Mouse (Mus musculus) heart, adult 2 months (tissue): Measurements from ENCODE around the gene Nuak2. TPM values are rescaled to one million over a fixed set of nuclear protein-coding genes. Genes with fewer than 3 reads are reported as not detected.

ENCODE experiments used
- DNase-seq, 2 experiments: peaks; one replicate each; pipeline ENCODE4 v3.0.0; 2021
- H3K27ac ChIP-seq: fragments of 200-600 bp; 2 replicates; pipeline ENCODE4 v1.8.1; 2022
- H3K27me3 ChIP-seq: fragments of 200-500 bp; 2 replicates; pipeline ENCODE4 v1.6.1; 2012; ENCODE audit warnings: mild to moderate bottlenecking, low read length, inconsistent platforms, mixed read lengths; ENCODE audit not compliant: control insufficient read depth, insufficient read depth
- H3K36me3 ChIP-seq: fragments of 200-500 bp; 2 replicates; pipeline ENCODE4 v1.6.1; 2012; ENCODE audit warnings: low read length, inconsistent platforms; ENCODE audit not compliant: control insufficient read depth, insufficient read depth
- H3K4me1 ChIP-seq: fragments of 200-500 bp; 2 replicates; pipeline ENCODE4 v1.6.1; 2011; ENCODE audit warnings: low read length; ENCODE audit not compliant: control insufficient read depth, insufficient read depth
- H3K4me3 ChIP-seq: fragments of 200-600 bp; 2 replicates; pipeline ENCODE4 v1.8.1; 2022
- H3K79me2 ChIP-seq: fragments of 200-500 bp; replicated peaks from 2 replicates; pipeline ENCODE4 v1.6.1; 2012; ENCODE audit warnings: mild to moderate bottlenecking, inconsistent platforms, low read length, moderate library complexity, mixed read lengths; ENCODE audit not compliant: control insufficient read depth, insufficient read depth
- H3K9ac ChIP-seq: fragments of 200-500 bp; 2 replicates; pipeline ENCODE4 v1.6.1; 2012; ENCODE audit warnings: low read depth, mild to moderate bottlenecking, control low read depth, inconsistent platforms, low read length, mixed read lengths
- CTCF ChIP-seq: fragments of 200-600 bp; IDR thresholded peaks from 2 replicates; pipeline ENCODE4 v1.8.1; 2022; ENCODE audit warnings: antibody characterized with exemption, mild to moderate bottlenecking, moderate library complexity
- EP300 ChIP-seq: fragments of 200-500 bp; IDR thresholded peaks from 2 replicates; pipeline ENCODE4 v1.6.1; 2011; ENCODE audit warnings: low read depth, low read length, control low read depth; ENCODE audit not compliant: insufficient read depth
- POLR2A ChIP-seq: fragments of 200-500 bp; IDR thresholded peaks from 2 replicates; pipeline ENCODE4 v1.6.1; 2011; ENCODE audit warnings: mild to moderate bottlenecking, low read depth, low read length, control low read depth; ENCODE audit not compliant: insufficient read depth
- WGBS: fragments of 180-500 bp; shearing (Covaris S2); methylation state at CpG from one replicate; pipeline ENCODE4 v1.1.7; 2018; 5-methylcytosine and 5-hydroxymethylcytosine counted together
- intact Hi-C: fragments of 180-260 bp; cut with DNase I; formaldehyde crosslinking; loops from one replicate; pipeline ENCODE4 v1.15.1; 2025
- polyA plus RNA-seq: library from polyadenylated mRNA; depleted of rRNA; stranded (reverse); fragments of >200 nt; gene quantifications from 2 replicates; pipeline ENCODE4 v1.2.3, GENCODE M21; 2012
- total RNA-seq, 2 experiments: library from RNA; stranded (reverse); gene quantifications; 2 replicates each; pipeline ENCODE4 v1.2.3; 2021

Nuak2 gene
- total and polyA plus RNA-seq, 3 experiments = 2.8 to 4.3 (median 4.1) TPM

- no peak overlapping the region for H3K9ac ChIP-seq
- H3K36me3 ChIP-seq = no peaks in the 10 kb centered on the region
- H3K79me2 ChIP-seq = no peaks in the 10 kb centered on the region
- no peak overlapping the region for H3K4me3 ChIP-seq
- no peaks in the 10 kb centered on the region for H3K27me3 ChIP-seq
- H3K27ac ChIP-seq = no peak overlapping the region
- intact Hi-C loops = no loop called here
- H3K4me1 ChIP-seq = peaks cover 7% of the 10 kb centered on the region
- TF ChIP-seq EP300 (no peak), POLR2A (no peak), CTCF (no peak)
- DNase-seq = no peak
- WGBS = 62% methylated on average over 7 of the region's 7 CpGs
These were observed 5.2 kb upstream of the Nuak2 start for GRCm38 (mm10) chr1:132310754-132311153.

- no peak overlapping the region for H3K27ac ChIP-seq
- H3K4me1 ChIP-seq = peaks cover 7% of the 10 kb centered on the region
- H3K9ac ChIP-seq = no peak overlapping the region
- no peak for TF ChIP-seq EP300
- no peak for TF ChIP-seq POLR2A
- no peak for TF ChIP-seq CTCF
- peak in 1 of 2 experiments; percentile 40 for DNase-seq
- WGBS = 48% methylated on average over 10 of the region's 10 CpGs
- H3K79me2 ChIP-seq = no peaks in the 10 kb centered on the region
- H3K4me3 ChIP-seq = no peak overlapping the region
- no peaks in the 10 kb centered on the region for H3K36me3 ChIP-seq
- no peaks in the 10 kb centered on the region for H3K27me3 ChIP-seq
- intact Hi-C loops = no loop called here
These were observed 4.6 kb upstream of the Nuak2 start for GRCm38 (mm10) chr1:132311174-132311859.

GRCm38 (mm10) chr1:132312043-132312442, 3.9 kb upstream of the Nuak2 start:
- no peak for TF ChIP-seq CTCF
- TF ChIP-seq POLR2A = no peak
- TF ChIP-seq EP300 = no peak
- H3K27me3 ChIP-seq = no peaks in the 10 kb centered on the region
- H3K4me3 ChIP-seq = no peak overlapping the region
- no peak overlapping the region; the same call in 1 of the 2 replicates for H3K27ac ChIP-seq
- H3K79me2 ChIP-seq = no peaks in the 10 kb centered on the region
- intact Hi-C loops = loop anchor here (2.0 kb wide), 1 partner anchor 79 kb away; the partner anchor contains the start of gene Tmcc2
- peak in 1 of 2 experiments; percentile 25 for DNase-seq
- peaks cover 7% of the 10 kb centered on the region for H3K4me1 ChIP-seq
- H3K36me3 ChIP-seq = no peaks in the 10 kb centered on the region
- WGBS = 5% methylated on average over 2 of the region's 2 CpGs
- no peak overlapping the region for H3K9ac ChIP-seq

- WGBS = 67% methylated on average over 3 of the region's 3 CpGs
- peak; percentile 65 for DNase-seq
These were observed 3.2 kb upstream of the Nuak2 start for GRCm38 (mm10) chr1:132312703-132313102.

GRCm38 (mm10) chr1:132316625-132316994, 684 bp downstream of the Nuak2 start:
- intact Hi-C loops = no loop called here
- TF ChIP-seq POLR2A (no peak), CTCF (no peak), EP300 (no peak)
- Histone ChIP-seq H3K36me3 (peaks cover 2% of the 10 kb centered on the region; the same call in 1 of the 2 replicates), H3K27ac (peak overlapping the region; percentile 67), H3K4me1 (peaks cover 9% of the 10 kb centered on the region), H3K27me3 (no peaks in the 10 kb centered on the region), H3K4me3 (peak overlapping the region; percentile 66), H3K79me2 (peaks cover 1% of the 10 kb centered on the region; the same call in 1 of the 2 replicates), H3K9ac (peak overlapping the region; percentile 78)
- 42% methylated on average over 7 of the region's 7 CpGs for WGBS
- peak in 1 of 2 experiments; percentile 14 for DNase-seq

More at GRCm38 (mm10) chr1:132312703-132313102, 3.2 kb upstream of the Nuak2 start:
- peaks cover 1% of the 10 kb centered on the region; the same call in 1 of the 2 replicates for H3K79me2 ChIP-seq
- H3K4me1 ChIP-seq = peaks cover 7% of the 10 kb centered on the region
- intact Hi-C loops = loop anchor here (1.0 to 2.0 kb wide), 2 partner anchors 43 to 78 kb away; partner anchors contain the start of gene Tmcc2
- H3K27me3 ChIP-seq = no peaks in the 10 kb centered on the region
- H3K4me3 ChIP-seq = no peak overlapping the region
- H3K27ac ChIP-seq = no peak overlapping the region; the same call in 1 of the 2 replicates
- TF ChIP-seq POLR2A (no peak), CTCF (peak; percentile 89)
- H3K36me3 ChIP-seq = peaks cover 2% of the 10 kb centered on the region; the same call in 1 of the 2 replicates
- H3K9ac ChIP-seq = no peak overlapping the region

- no peak for TF ChIP-seq CTCF
- TF ChIP-seq POLR2A = no peak
- no peak for TF ChIP-seq EP300
- peaks cover 2% of the 10 kb centered on the region; the same call in 1 of the 2 replicates for H3K36me3 ChIP-seq
- H3K27me3 ChIP-seq = no peaks in the 10 kb centered on the region
- no peak overlapping the region for H3K9ac ChIP-seq
- H3K27ac ChIP-seq = peak overlapping the region; percentile 31; the same call in 1 of the 2 replicates
- H3K4me1 ChIP-seq = peaks cover 7% of the 10 kb centered on the region
- H3K4me3 ChIP-seq = peak overlapping the region; percentile 66
- peaks cover 1% of the 10 kb centered on the region; the same call in 1 of the 2 replicates for H3K79me2 ChIP-seq
- intact Hi-C loops = no loop called here
- peak in 1 of 2 experiments; percentile 59 for DNase-seq
- WGBS = 51% methylated on average over 4 of the region's 4 CpGs
These were observed 1.5 kb downstream of the Nuak2 start for GRCm38 (mm10) chr1:132317413-132317812.
